Mouse (Mus musculus): ENCODE results near the gene Sectm1b. TPM values are rescaled to one million over a fixed set of nuclear protein-coding genes. Genes with fewer than 3 reads are reported as not detected.

Gene Sectm1b
- total and polyA plus RNA-seq, 3 experiments, result not detected

GRCm38 (mm10) chr11:121089756-121090546, 26.6 kb upstream of the Sectm1b start:
- no peak for DNase-seq
- Histone ChIP-seq H3K36me3 (ENCODE audit: control insufficient read depth, insufficient read depth, low read length) (no peaks in the 10 kb centered on the region), H3K79me2 (replicated peaks; ENCODE audit: control insufficient read depth, insufficient read depth, low read length) (no peaks in the 10 kb centered on the region), H3K4me1 (ENCODE audit: control insufficient read depth, insufficient read depth, low read length) (no peaks in the 10 kb centered on the region), H3K27ac (no peak overlapping the region), H3K4me3 (no peak overlapping the region), H3K27me3 (ENCODE audit: control insufficient read depth, insufficient read depth, low read length) (no peaks in the 10 kb centered on the region), H3K9ac (ENCODE audit: low read depth, low read length) (no peak overlapping the region)
- intact Hi-C loops (cut with DNase I), result no loop called here
- WGBS, result 95% methylated on average over 2 of the region's 2 CpGs
- no peak for TF ChIP-seq CTCF (IDR thresholded peaks at IDR 0.05)
- no peak for TF ChIP-seq EP300 (IDR thresholded peaks at IDR 0.05; ENCODE audit: insufficient read depth, low read depth, low read length)
- no peak for TF ChIP-seq POLR2A (IDR thresholded peaks at IDR 0.05; ENCODE audit: insufficient read depth, low read depth, low read length)

DNA sequence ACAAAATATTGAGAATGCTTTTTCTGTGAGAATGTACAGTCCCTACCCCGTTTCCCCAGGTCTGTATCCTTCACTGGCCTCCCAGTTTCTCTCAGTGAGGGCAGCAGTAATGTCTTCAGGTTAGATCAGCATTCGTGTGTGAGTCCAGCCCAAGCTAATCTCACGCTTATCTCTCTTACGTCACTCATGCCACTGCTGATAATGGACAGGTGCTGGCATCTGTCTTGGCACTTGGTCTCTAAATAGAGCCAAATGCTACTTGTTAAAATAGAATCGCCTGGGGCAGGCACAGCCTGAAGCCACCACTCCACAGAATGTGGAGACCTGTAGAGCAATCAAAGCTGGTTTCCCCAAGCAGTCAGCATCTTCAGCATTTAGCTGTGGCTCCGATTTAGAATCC, 25.6 kb upstream of the Sectm1b start:
- no peaks in the 10 kb centered on the region for H3K79me2 ChIP-seq (replicated peaks; ENCODE audit: control insufficient read depth, insufficient read depth, low read length)
- no peak overlapping the region for H3K27ac ChIP-seq
- DNase-seq, result no peak
- no peaks in the 10 kb centered on the region for H3K36me3 ChIP-seq (ENCODE audit: control insufficient read depth, insufficient read depth, low read length)
- H3K4me3 ChIP-seq, result no peak overlapping the region
- H3K4me1 ChIP-seq (ENCODE audit: control insufficient read depth, insufficient read depth, low read length), result no peaks in the 10 kb centered on the region
- no peaks in the 10 kb centered on the region for H3K27me3 ChIP-seq (ENCODE audit: control insufficient read depth, insufficient read depth, low read length)
- intact Hi-C loops (cut with DNase I), result no loop called here
- TF ChIP-seq POLR2A (IDR thresholded peaks at IDR 0.05; ENCODE audit: insufficient read depth, low read depth, low read length) (no peak), EP300 (IDR thresholded peaks at IDR 0.05; ENCODE audit: insufficient read depth, low read depth, low read length) (no peak), CTCF (IDR thresholded peaks at IDR 0.05) (no peak)
- no peak overlapping the region for H3K9ac ChIP-seq (ENCODE audit: low read depth, low read length)
- 50% methylated on average over 6 of the region's 6 CpGs for WGBS

- no peak for TF ChIP-seq CTCF (IDR thresholded peaks at IDR 0.05)
- TF ChIP-seq POLR2A (IDR thresholded peaks at IDR 0.05; ENCODE audit: insufficient read depth, low read depth, low read length), result no peak
- no peak for TF ChIP-seq EP300 (IDR thresholded peaks at IDR 0.05; ENCODE audit: insufficient read depth, low read depth, low read length)
Measured at GRCm38 (mm10) chr11:121086296-121086695, 22.9 kb upstream of the Sectm1b start.

GRCm38 (mm10) chr11:121085181-121085580, 21.8 kb upstream of the Sectm1b start:
- 69% methylated on average over 5 of the region's 5 CpGs for WGBS
- Histone ChIP-seq H3K27me3 (ENCODE audit: control insufficient read depth, insufficient read depth, low read length) (no peaks in the 10 kb centered on the region), H3K9ac (ENCODE audit: low read depth, low read length) (no peak overlapping the region), H3K4me1 (ENCODE audit: control insufficient read depth, insufficient read depth, low read length) (no peaks in the 10 kb centered on the region), H3K4me3 (no peak overlapping the region), H3K27ac (no peak overlapping the region), H3K79me2 (replicated peaks; ENCODE audit: control insufficient read depth, insufficient read depth, low read length) (no peaks in the 10 kb centered on the region), H3K36me3 (ENCODE audit: control insufficient read depth, insufficient read depth, low read length) (no peaks in the 10 kb centered on the region)
- TF ChIP-seq EP300 (IDR thresholded peaks at IDR 0.05; ENCODE audit: insufficient read depth, low read depth, low read length) (no peak), CTCF (IDR thresholded peaks at IDR 0.05) (no peak), POLR2A (IDR thresholded peaks at IDR 0.05; ENCODE audit: insufficient read depth, low read depth, low read length) (no peak)
- intact Hi-C loops (cut with DNase I), result no loop called here
- DNase-seq, result no peak

More at GRCm38 (mm10) chr11:121086296-121086695, 22.9 kb upstream of the Sectm1b start:
- no peaks in the 10 kb centered on the region for H3K4me1 ChIP-seq (ENCODE audit: control insufficient read depth, insufficient read depth, low read length)
- no peaks in the 10 kb centered on the region for H3K27me3 ChIP-seq (ENCODE audit: control insufficient read depth, insufficient read depth, low read length)
- H3K27ac ChIP-seq, result no peak overlapping the region
- no peak for DNase-seq
- no peak overlapping the region for H3K9ac ChIP-seq (ENCODE audit: low read depth, low read length)
- 59% methylated on average over 4 of the region's 4 CpGs for WGBS
- no peaks in the 10 kb centered on the region for H3K36me3 ChIP-seq (ENCODE audit: control insufficient read depth, insufficient read depth, low read length)
- intact Hi-C loops (cut with DNase I), result no loop called here
- H3K79me2 ChIP-seq (replicated peaks; ENCODE audit: control insufficient read depth, insufficient read depth, low read length), result no peaks in the 10 kb centered on the region
- H3K4me3 ChIP-seq, result no peak overlapping the region

- Histone ChIP-seq H3K4me3 (no peak overlapping the region), H3K36me3 (ENCODE audit: control insufficient read depth, insufficient read depth, low read length) (no peaks in the 10 kb centered on the region), H3K27me3 (ENCODE audit: control insufficient read depth, insufficient read depth, low read length) (no peaks in the 10 kb centered on the region), H3K27ac (peak overlapping the region; percentile 36; the same call in 1 of the 2 replicates), H3K79me2 (replicated peaks; ENCODE audit: control insufficient read depth, insufficient read depth, low read length) (no peaks in the 10 kb centered on the region), H3K4me1 (ENCODE audit: control insufficient read depth, insufficient read depth, low read length) (no peaks in the 10 kb centered on the region), H3K9ac (ENCODE audit: low read depth, low read length) (peak overlapping the region; percentile 8; the same call in 1 of the 2 replicates)
- no peak for TF ChIP-seq POLR2A (IDR thresholded peaks at IDR 0.05; ENCODE audit: insufficient read depth, low read depth, low read length)
- no peak for TF ChIP-seq EP300 (IDR thresholded peaks at IDR 0.05; ENCODE audit: insufficient read depth, low read depth, low read length)
- intact Hi-C loops (cut with DNase I), result no loop called here
- 50% methylated on average over 6 of the region's 6 CpGs for WGBS
- DNase-seq, result peak; percentile 32 to 34
Measured at GRCm38 (mm10) chr11:121082857-121083500, 19.6 kb upstream of the Sectm1b start.

GRCm38 (mm10) chr11:121082250-121082649, 18.9 kb upstream of the Sectm1b start:
- Histone ChIP-seq H3K4me1 (ENCODE audit: control insufficient read depth, insufficient read depth, low read length) (no peaks in the 10 kb centered on the region), H3K36me3 (ENCODE audit: control insufficient read depth, insufficient read depth, low read length) (no peaks in the 10 kb centered on the region), H3K9ac (ENCODE audit: low read depth, low read length) (no peak overlapping the region), H3K27me3 (ENCODE audit: control insufficient read depth, insufficient read depth, low read length) (no peaks in the 10 kb centered on the region), H3K4me3 (no peak overlapping the region), H3K79me2 (replicated peaks; ENCODE audit: control insufficient read depth, insufficient read depth, low read length) (no peaks in the 10 kb centered on the region), H3K27ac (peak overlapping the region; percentile 36; the same call in 1 of the 2 replicates)
- DNase-seq, result peak in 1 of 2 experiments; percentile 17
- intact Hi-C loops (cut with DNase I), result no loop called here
- WGBS, result 57% methylated on average over 3 of the region's 3 CpGs
- TF ChIP-seq POLR2A (IDR thresholded peaks at IDR 0.05; ENCODE audit: insufficient read depth, low read depth, low read length) (no peak), EP300 (IDR thresholded peaks at IDR 0.05; ENCODE audit: insufficient read depth, low read depth, low read length) (no peak), CTCF (IDR thresholded peaks at IDR 0.05) (no peak)

Measured in heart, adult 2 months (tissue).